Mouse (Mus musculus): Measurements from ENCODE around the gene Lpar4. TPM values are rescaled to one million over a fixed set of nuclear protein-coding genes. Genes with fewer than 3 reads are reported as not detected.

Gene Lpar4
- 1.4 and 1.5 TPM in 2 replicates for polyA plus RNA-seq (2021; fragmentation: Nextera tagmentation)
- long read RNA-seq, experiment 1, full-length matches to known transcripts = 1 of 3 reads
- long read RNA-seq, experiment 1, partial matches to known transcripts = 1 of 3 reads
- long read RNA-seq, experiment 1, other reads (novel, unspliced or antisense) = 1 of 3 reads
- long read RNA-seq, experiment 2, full-length matches to known transcripts = 14 of 14 reads
- long read RNA-seq, experiment 2, partial matches to known transcripts = 0 of 14 reads
- long read RNA-seq, experiment 2, other reads (novel, unspliced or antisense) = 0 of 14 reads

DNA sequence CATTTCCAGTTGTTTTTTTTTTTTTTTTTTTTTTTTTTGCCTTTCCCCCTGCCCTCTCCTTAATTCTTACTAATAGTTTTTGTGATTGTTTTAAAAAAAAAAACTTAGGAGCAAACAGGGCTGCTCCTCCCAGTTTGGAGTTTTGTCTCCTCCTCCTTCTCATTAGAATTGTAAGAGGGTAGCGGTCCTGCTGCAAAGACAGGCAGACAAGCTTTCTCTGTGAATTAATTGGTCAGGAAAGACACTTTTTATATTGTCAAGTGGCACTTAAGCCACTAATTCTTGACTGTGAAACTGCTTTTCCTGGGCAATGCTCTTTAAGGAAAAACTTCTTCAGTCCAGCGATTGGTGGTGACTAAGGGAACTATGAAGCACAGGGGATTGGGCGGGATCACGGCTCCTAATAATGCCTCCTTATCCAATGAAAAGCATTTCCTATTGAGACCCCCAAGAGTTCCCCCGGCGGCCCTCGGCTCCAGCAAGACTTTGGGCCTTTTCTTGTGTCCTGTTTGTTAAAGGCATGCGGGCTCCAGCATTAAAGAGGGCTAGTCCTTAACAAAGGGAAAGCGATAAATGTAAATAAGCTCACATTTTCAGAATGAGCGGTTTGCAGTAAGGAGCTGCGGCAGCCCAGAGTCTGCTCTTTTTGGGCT, at the start of gene Lpar4:
Lpar4 (plus strand) TSS at position 451 of the 653 bp plus-strand sequence.

Other genes with a start within 250 kb of the Lpar4 start
- 0.83 and 1.2 TPM in 2 replicates for gene Rtl3, start 80.0 kb upstream of the Lpar4 start, polyA plus RNA-seq (2021; fragmentation: Nextera tagmentation)
- gene P2ry10, start 167.9 kb downstream of the Lpar4 start, polyA plus RNA-seq (2021; fragmentation: Nextera tagmentation) = not detected in 2 replicates
- gene P2ry10b, start 228.3 kb downstream of the Lpar4 start, polyA plus RNA-seq (2021; fragmentation: Nextera tagmentation) = 0.40 and 0.45 TPM in 2 replicates